Mouse (Mus musculus) midbrain, embryonic 16.5 days (tissue): ENCODE results near the gene March8. TPM values are rescaled to one million over a fixed set of nuclear protein-coding genes. Genes with fewer than 3 reads are reported as not detected.

Source experiments
- ATAC-seq: fragments of 200-750 bp; cut with Nextera tagmentation; 2 replicates; pipeline ENCODE4 v1.8.0; 2017; ENCODE audit warnings: moderate TSS enrichment
- H3K27ac ChIP-seq: fragments of 300-500 bp; sonication (generic); 2 replicates; pipeline ENCODE4 v1.5.1; 2014; ENCODE audit warnings: mild to moderate bottlenecking, low read length, mixed read lengths
- H3K27me3 ChIP-seq: fragments of 300-500 bp; sonication (generic); 2 replicates; pipeline ENCODE4 v1.6.1; 2014; ENCODE audit warnings: low read depth, low read length, mixed read lengths; ENCODE audit not compliant: control insufficient read depth, insufficient read depth
- H3K36me3 ChIP-seq: fragments of 300-500 bp; sonication (generic); 2 replicates; pipeline ENCODE4 v1.6.1; 2014; ENCODE audit warnings: mild to moderate bottlenecking, low read length, moderate library complexity, mixed read lengths; ENCODE audit not compliant: control insufficient read depth, insufficient read depth
- H3K4me1 ChIP-seq: fragments of 300-500 bp; sonication (generic); 2 replicates; pipeline ENCODE4 v1.6.1; 2014; ENCODE audit warnings: mild to moderate bottlenecking, low read length, mixed read lengths; ENCODE audit not compliant: control insufficient read depth, insufficient read depth
- H3K4me2 ChIP-seq: fragments of 300-500 bp; sonication (generic); 2 replicates; pipeline ENCODE4 v1.6.1; 2014; ENCODE audit warnings: mild to moderate bottlenecking, low read length, mixed read lengths
- H3K4me3 ChIP-seq: fragments of 300-500 bp; sonication (generic); 2 replicates; pipeline ENCODE4 v1.5.1; 2014; ENCODE audit warnings: low read depth, mild to moderate bottlenecking, low read length, moderate library complexity, mixed read lengths
- H3K9ac ChIP-seq: fragments of 300-500 bp; sonication (generic); 2 replicates; pipeline ENCODE4 v1.6.1; 2014; ENCODE audit warnings: low read depth, low read length, mixed read lengths
- H3K9me3 ChIP-seq: fragments of 300-500 bp; sonication (generic); replicated peaks from 2 replicates; pipeline ENCODE4 v1.6.1; 2014; ENCODE audit warnings: mild to moderate bottlenecking, low read length, mixed read lengths; ENCODE audit not compliant: control insufficient read depth, poor library complexity, severe bottlenecking
- WGBS: fragments of 180-500 bp; shearing (Covaris S2); extraction: QIAGEN DNeasy Blood & Tissue Kit; methylation state at CpG from one replicate; pipeline ENCODE4 v1.1.7; 2014; 5-methylcytosine and 5-hydroxymethylcytosine counted together
- polyA plus RNA-seq: library from polyadenylated mRNA; unstranded; fragments of >200 nt; fragmentation: Nextera tagmentation; extraction: Ambion mirVana; gene quantifications from 2 replicates; pipeline ENCODE4 v1.2.1, GENCODE M21; 2015

March8 gene
- polyA plus RNA-seq, 1 experiment from 2014 or later = 66.9 TPM

GRCm38 (mm10) chr6:116419699-116420098 is 81.9 kb downstream of the March8 start:
- H3K4me3 ChIP-seq = no peak overlapping the region
- ATAC-seq = no peak

GRCm38 (mm10) chr6:116420271-116420670 is 82.4 kb downstream of the March8 start:
- 87% methylated on average over 10 of the region's 10 CpGs for WGBS
- no peaks in the 10 kb centered on the region for H3K27me3 ChIP-seq
- H3K4me3 ChIP-seq = no peak overlapping the region
- H3K9me3 ChIP-seq = no peaks in the 10 kb centered on the region
- H3K4me2 ChIP-seq = no peak overlapping the region
- peaks cover 3% of the 10 kb centered on the region; the same call in 1 of the 2 replicates for H3K4me1 ChIP-seq
- H3K36me3 ChIP-seq = no peaks in the 10 kb centered on the region
- H3K9ac ChIP-seq = no peak overlapping the region
- H3K27ac ChIP-seq = no peak overlapping the region
- ATAC-seq = no peak

More at GRCm38 (mm10) chr6:116419699-116420098, 81.9 kb downstream of the March8 start:
- Histone ChIP-seq H3K4me1 (peaks cover 3% of the 10 kb centered on the region; the same call in 1 of the 2 replicates), H3K27me3 (no peaks in the 10 kb centered on the region), H3K9me3 (no peaks in the 10 kb centered on the region), H3K27ac (no peak overlapping the region), H3K4me2 (no peak overlapping the region), H3K36me3 (no peaks in the 10 kb centered on the region), H3K9ac (no peak overlapping the region)
- WGBS = 76% methylated on average over 6 of the region's 6 CpGs

GRCm38 (mm10) chr6:116422991-116423390 is 85.2 kb downstream of the March8 start:
- Histone ChIP-seq H3K9me3 (no peaks in the 10 kb centered on the region), H3K9ac (no peak overlapping the region), H3K27ac (no peak overlapping the region), H3K4me1 (peaks cover 3% of the 10 kb centered on the region; the same call in 1 of the 2 replicates), H3K4me3 (no peak overlapping the region), H3K4me2 (no peak overlapping the region), H3K36me3 (no peaks in the 10 kb centered on the region), H3K27me3 (no peaks in the 10 kb centered on the region)
- ATAC-seq = no peak
- 87% methylated on average over 7 of the region's 7 CpGs for WGBS

- Histone ChIP-seq H3K9me3 (no peaks in the 10 kb centered on the region), H3K36me3 (no peaks in the 10 kb centered on the region), H3K4me2 (no peak overlapping the region), H3K27me3 (no peaks in the 10 kb centered on the region), H3K4me1 (peaks cover under 1% of the 10 kb centered on the region; the same call in 1 of the 2 replicates), H3K9ac (no peak overlapping the region), H3K4me3 (no peak overlapping the region), H3K27ac (no peak overlapping the region)
- WGBS = 86% methylated on average over 2 of the region's 2 CpGs
- ATAC-seq = no peak
These were observed 85.8 kb downstream of the March8 start for GRCm38 (mm10) chr6:116423664-116424063.

GRCm38 (mm10) chr6:116427552-116427951 is 89.7 kb downstream of the March8 start:
- no peak overlapping the region for H3K4me2 ChIP-seq
- 90% methylated on average over 3 of the region's 3 CpGs for WGBS
- H3K9me3 ChIP-seq = peaks cover 4% of the 10 kb centered on the region; the same call in 1 of the 2 replicates
- H3K4me3 ChIP-seq = no peak overlapping the region
- no peak overlapping the region for H3K9ac ChIP-seq
- no peak for ATAC-seq
- no peaks in the 10 kb centered on the region for H3K27me3 ChIP-seq
- H3K27ac ChIP-seq = no peak overlapping the region
- H3K4me1 ChIP-seq = no peaks in the 10 kb centered on the region
- no peaks in the 10 kb centered on the region for H3K36me3 ChIP-seq

GRCm38 (mm10) chr6:116428282-116428681 is 90.5 kb downstream of the March8 start:
- peaks cover 4% of the 10 kb centered on the region; the same call in 1 of the 2 replicates for H3K9me3 ChIP-seq
- no peak overlapping the region for H3K9ac ChIP-seq
- no peak for ATAC-seq
- no peak overlapping the region for H3K4me2 ChIP-seq
- no peak overlapping the region for H3K4me3 ChIP-seq
- H3K27ac ChIP-seq = no peak overlapping the region
- 72% methylated on average over 5 of the region's 5 CpGs for WGBS
- no peaks in the 10 kb centered on the region for H3K27me3 ChIP-seq
- no peaks in the 10 kb centered on the region for H3K4me1 ChIP-seq
- no peaks in the 10 kb centered on the region for H3K36me3 ChIP-seq

- ATAC-seq = no peak
- WGBS = 84% methylated on average over 6 of the region's 6 CpGs
- H3K9me3 ChIP-seq = no peaks in the 10 kb centered on the region
- H3K36me3 ChIP-seq = no peaks in the 10 kb centered on the region
- no peak overlapping the region for H3K27ac ChIP-seq
- H3K4me2 ChIP-seq = no peak overlapping the region
- H3K9ac ChIP-seq = no peak overlapping the region
- H3K27me3 ChIP-seq = no peaks in the 10 kb centered on the region
- no peaks in the 10 kb centered on the region for H3K4me1 ChIP-seq
- no peak overlapping the region for H3K4me3 ChIP-seq
These were observed 101.0 kb downstream of the March8 start for GRCm38 (mm10) chr6:116438864-116439263.

- no peaks in the 10 kb centered on the region for H3K4me1 ChIP-seq
- H3K36me3 ChIP-seq = no peaks in the 10 kb centered on the region
- no peak for ATAC-seq
- H3K4me3 ChIP-seq = no peak overlapping the region
- H3K4me2 ChIP-seq = no peak overlapping the region
- H3K27me3 ChIP-seq = no peaks in the 10 kb centered on the region
- no peaks in the 10 kb centered on the region for H3K9me3 ChIP-seq
- no peak overlapping the region for H3K9ac ChIP-seq
- H3K27ac ChIP-seq = no peak overlapping the region
- WGBS = 92% methylated on average over 6 of the region's 6 CpGs
These were observed 101.7 kb downstream of the March8 start for GRCm38 (mm10) chr6:116439531-116439930.

GRCm38 (mm10) chr6:116440447-116440846 is 102.6 kb downstream of the March8 start:
- Histone ChIP-seq H3K4me1 (no peaks in the 10 kb centered on the region), H3K36me3 (no peaks in the 10 kb centered on the region), H3K4me2 (no peak overlapping the region), H3K27ac (no peak overlapping the region), H3K27me3 (no peaks in the 10 kb centered on the region), H3K9me3 (no peaks in the 10 kb centered on the region), H3K9ac (no peak overlapping the region), H3K4me3 (no peak overlapping the region)
- ATAC-seq = no peak
- 77% methylated on average over 4 of the region's 4 CpGs for WGBS
